Mouse (Mus musculus) limb, embryonic 10.5 days (tissue): ENCODE results near the gene Nkx6-1. TPM values are rescaled to one million over a fixed set of nuclear protein-coding genes. Genes with fewer than 3 reads are reported as not detected.

Experiments
- DNase-seq: peaks from one replicate; pipeline ENCODE4 v3.0.0-alpha.2; 2017; ENCODE audit warnings: low spot score
- H3K27ac ChIP-seq: fragments of 300-500 bp; sonication (generic); 2 replicates; pipeline ENCODE4 v1.5.1; 2016; ENCODE audit warnings: mild to moderate bottlenecking
- H3K27me3 ChIP-seq: fragments of 300-500 bp; sonication (generic); 2 replicates; pipeline ENCODE4 v1.6.1; 2016; ENCODE audit warnings: low read depth, mild to moderate bottlenecking; ENCODE audit not compliant: poor library complexity, severe bottlenecking
- H3K36me3 ChIP-seq: fragments of 300-500 bp; sonication (generic); 2 replicates; pipeline ENCODE4 v1.6.1; 2016; ENCODE audit warnings: mild to moderate bottlenecking, moderate library complexity
- H3K4me1 ChIP-seq: fragments of 300-500 bp; sonication (generic); 2 replicates; pipeline ENCODE4 v1.6.1; 2016
- H3K4me3 ChIP-seq: fragments of 300-500 bp; sonication (generic); 2 replicates; pipeline ENCODE4 v1.5.1; 2016; ENCODE audit warnings: mild to moderate bottlenecking, moderate library complexity
- H3K9me3 ChIP-seq: fragments of 300-500 bp; sonication (generic); replicated peaks from 2 replicates; pipeline ENCODE4 v1.6.1; 2016; ENCODE audit warnings: mild to moderate bottlenecking
- WGBS: fragments of 180-500 bp; shearing (Covaris S2); methylation state at CpG from one replicate; pipeline ENCODE4 v1.1.7; 2016; 5-methylcytosine and 5-hydroxymethylcytosine counted together
- polyA plus RNA-seq: library from polyadenylated mRNA; unstranded; fragments of >200 nt; fragmentation: Nextera tagmentation; extraction: Ambion mirVana; gene quantifications from 2 replicates; pipeline ENCODE4 v1.2.1, GENCODE M21; 2016

The Nkx6-1 gene
- polyA plus RNA-seq, result 0.05 and 0.06 TPM in 2 replicates

DNA sequence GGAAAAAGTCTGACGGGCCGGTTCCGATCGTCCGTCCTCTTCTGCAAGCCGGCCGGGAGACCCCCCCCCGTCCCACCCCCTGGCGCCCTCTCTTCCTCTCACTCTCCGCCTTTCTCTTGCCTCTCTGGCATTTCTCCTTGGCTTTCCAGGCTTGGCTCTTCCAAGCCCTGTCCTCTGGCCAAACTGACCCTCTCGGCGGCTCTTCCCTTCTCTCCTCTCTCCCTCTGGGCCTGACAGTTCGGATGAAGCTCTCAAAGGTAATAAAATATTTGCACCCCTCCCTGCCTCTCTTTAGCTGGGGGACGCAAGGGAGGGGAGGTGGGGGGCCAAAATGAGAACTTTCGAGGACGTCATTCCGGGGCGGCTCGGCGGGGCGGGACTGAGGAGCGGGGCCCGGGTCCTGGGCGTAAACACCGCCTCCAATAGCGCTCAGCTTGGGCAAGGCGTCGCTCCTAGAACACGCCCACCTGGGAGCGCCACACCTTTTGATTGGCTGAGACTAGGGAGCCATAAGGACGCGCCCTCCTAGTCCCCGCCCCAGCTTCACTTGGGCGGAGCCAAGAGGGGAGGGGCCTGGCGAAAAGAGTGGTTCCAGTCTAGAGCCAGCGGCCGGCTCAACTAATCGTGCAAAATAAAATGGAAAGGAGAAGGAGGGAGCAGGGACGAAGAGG is at the start of gene Nkx6-1:
Gene Nkx6-1 (minus strand): TSS at position 52 of the 671 bp plus-strand sequence.
- DNase-seq, result peak; percentile 92
- Histone ChIP-seq H3K27me3 (peaks cover 99% of the 10 kb centered on the region), H3K9me3 (no peaks in the 10 kb centered on the region), H3K4me1 (peaks cover 29% of the 10 kb centered on the region), H3K27ac (peak within 1 kb of the TSS; percentile 72), H3K36me3 (no peaks in the 10 kb centered on the region), H3K4me3 (peak within 1 kb of the TSS; percentile 54)
- under 1% methylated on average over 39 of the region's 39 CpGs for WGBS

DNA sequence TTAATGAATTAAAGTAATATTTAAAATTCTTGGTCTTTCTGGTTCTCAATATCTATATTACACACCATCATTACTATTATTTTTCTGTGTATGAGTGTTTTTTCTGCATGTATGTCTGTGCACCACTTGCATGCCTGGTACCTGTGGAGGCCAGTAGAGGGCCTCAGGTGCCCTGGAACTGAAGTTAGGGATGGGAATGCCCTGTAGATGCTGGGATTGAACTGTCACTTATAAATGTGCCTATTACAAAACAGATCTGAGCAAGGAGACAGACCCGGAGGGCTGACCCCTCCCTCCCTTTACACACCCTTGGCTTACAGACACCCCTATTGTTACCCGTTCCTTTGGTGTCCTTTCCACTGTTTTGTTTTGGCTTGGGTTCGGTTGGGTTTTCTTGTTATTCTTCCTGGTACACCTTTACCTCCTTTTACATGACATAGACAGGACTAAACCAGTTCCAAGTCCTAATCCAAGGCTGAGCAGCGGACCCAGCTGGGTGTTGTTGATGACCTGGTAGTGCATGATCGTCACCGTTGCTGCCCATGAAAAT is 48.3 kb upstream of the Nkx6-1 start:
- H3K4me3 ChIP-seq, result no peak overlapping the region
- WGBS, result 88% methylated on average over 6 of the region's 6 CpGs

DNA sequence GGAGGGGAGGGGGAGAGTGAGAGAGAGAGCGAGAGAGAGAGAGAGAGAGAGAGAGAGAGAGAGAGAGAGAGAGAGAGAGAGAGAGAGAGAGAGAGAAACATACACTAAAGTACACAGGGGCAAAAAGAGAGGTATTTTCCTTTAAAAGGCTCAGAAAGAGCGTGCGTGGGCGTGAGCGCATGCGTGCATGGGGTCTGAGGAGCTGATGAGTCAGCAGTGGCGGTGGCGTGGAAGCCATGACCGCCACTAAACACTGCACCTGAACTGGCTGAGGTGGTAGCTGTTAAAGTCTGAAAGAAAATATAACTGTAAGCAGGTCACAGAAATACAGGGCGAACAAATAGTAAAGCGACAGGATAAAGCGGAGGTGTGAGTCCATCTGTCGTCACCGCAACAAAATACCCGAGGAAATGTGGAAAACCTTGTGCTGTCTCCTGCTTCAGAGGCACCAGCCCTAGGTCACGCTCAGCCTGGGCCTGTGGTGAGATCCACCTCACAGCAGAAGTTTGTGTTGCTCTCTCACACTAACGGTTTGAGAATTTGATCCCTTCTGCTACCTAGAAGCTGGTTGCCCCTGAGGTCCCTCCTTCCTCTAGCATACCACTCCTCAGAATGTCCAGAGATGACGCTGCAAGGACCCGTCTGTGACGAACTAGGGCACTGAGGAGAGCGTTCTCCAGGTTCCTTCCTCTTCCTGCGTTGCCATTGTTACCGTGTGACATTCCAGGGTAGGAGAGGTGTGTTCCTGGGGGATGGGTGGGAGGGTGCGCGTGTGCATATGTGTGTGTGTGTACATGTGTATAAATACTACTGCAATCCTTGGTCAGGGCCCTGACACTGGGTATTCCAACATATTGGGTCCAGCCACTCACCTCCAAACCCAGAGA is 38.8 kb upstream of the Nkx6-1 start:
- H3K4me3 ChIP-seq, result no peak overlapping the region
- no peaks in the 10 kb centered on the region for H3K36me3 ChIP-seq
- H3K4me1 ChIP-seq, result no peaks in the 10 kb centered on the region
- no peak for DNase-seq
- H3K9me3 ChIP-seq, result no peaks in the 10 kb centered on the region
- WGBS, result 71% methylated on average over 24 of the region's 25 CpGs
- no peaks in the 10 kb centered on the region for H3K27me3 ChIP-seq
- no peak overlapping the region for H3K27ac ChIP-seq

More for the DNA sequence above, 48.3 kb upstream of the Nkx6-1 start:
- Histone ChIP-seq H3K4me1 (no peaks in the 10 kb centered on the region), H3K27me3 (no peaks in the 10 kb centered on the region), H3K27ac (no peak overlapping the region), H3K9me3 (no peaks in the 10 kb centered on the region), H3K36me3 (no peaks in the 10 kb centered on the region)
- DNase-seq, result no peak

DNA sequence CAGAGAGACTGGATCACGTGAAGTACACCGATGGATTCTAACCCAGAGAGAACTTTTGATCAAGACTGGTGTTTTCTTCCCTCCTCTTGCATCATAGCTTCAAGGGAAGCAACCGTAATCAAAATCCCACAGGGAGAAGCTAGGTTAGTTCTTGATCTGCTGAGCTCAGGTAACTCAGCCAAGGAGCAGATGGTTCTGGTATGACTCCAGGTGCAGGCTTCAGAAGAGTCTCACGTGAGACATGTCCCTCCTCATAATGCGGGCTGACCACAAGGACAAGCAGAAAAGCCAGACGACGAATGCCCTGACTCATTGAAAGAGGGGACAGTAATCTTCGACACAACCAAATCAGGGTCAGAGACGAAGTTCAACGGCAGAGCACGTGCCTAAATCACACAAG is 37.8 kb upstream of the Nkx6-1 start:
- H3K27me3 ChIP-seq, result no peaks in the 10 kb centered on the region
- no peak overlapping the region for H3K27ac ChIP-seq
- WGBS, result 88% methylated on average over 11 of the region's 11 CpGs
- no peaks in the 10 kb centered on the region for H3K9me3 ChIP-seq
- H3K36me3 ChIP-seq, result no peaks in the 10 kb centered on the region
- no peak overlapping the region for H3K4me3 ChIP-seq
- H3K4me1 ChIP-seq, result no peaks in the 10 kb centered on the region
- no peak for DNase-seq

DNA sequence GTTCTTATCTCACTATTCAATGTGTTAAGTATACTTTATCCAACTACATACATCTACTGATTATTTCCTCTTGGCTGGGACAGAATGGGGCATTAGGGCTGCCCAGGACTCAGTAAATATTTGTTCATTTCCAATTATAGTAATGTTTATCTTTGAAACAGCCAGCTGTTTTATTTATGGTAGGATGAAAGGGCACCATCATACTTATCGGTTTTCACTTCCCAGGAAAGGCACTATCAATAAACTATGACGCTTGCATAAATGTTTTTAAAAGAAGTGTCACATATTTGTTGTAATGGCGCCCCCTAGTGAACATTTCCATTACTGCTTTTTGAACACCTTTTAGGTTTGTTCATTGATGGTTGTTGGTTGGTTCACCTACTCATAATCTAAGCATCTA is 35.8 kb upstream of the Nkx6-1 start:
- no peak overlapping the region for H3K4me3 ChIP-seq
- DNase-seq, result no peak

DNA sequence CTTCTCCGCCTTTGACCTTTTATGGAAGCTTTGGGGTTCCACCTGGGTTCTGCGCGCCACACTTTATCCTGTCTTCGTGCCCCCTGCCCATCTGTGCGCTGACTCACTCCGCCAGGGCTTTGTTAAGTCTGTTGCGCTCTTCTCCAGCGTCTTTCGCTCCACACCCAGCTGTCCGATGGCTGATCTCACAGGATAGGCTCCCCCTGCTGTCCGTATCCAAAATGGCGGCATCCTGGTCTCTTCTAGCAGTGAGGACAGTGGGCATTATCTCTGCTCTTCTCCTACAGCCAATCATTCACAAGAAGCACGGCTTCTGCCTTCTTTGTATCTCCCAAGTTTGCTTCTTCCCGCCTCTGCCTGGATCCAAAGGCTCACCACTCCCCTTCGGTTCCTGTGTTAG is 23.8 kb upstream of the Nkx6-1 start:
- WGBS, result 26% methylated on average over 15 of the region's 15 CpGs
- Histone ChIP-seq H3K4me3 (no peak overlapping the region), H3K36me3 (no peaks in the 10 kb centered on the region), H3K4me1 (peaks cover 6% of the 10 kb centered on the region; the same call in 1 of the 2 replicates), H3K9me3 (no peaks in the 10 kb centered on the region), H3K27ac (peak overlapping the region; percentile 42; the same call in 1 of the 2 replicates), H3K27me3 (peaks cover 19% of the 10 kb centered on the region)
- DNase-seq, result peak; percentile 65

More for the DNA sequence above, 35.8 kb upstream of the Nkx6-1 start:
- Histone ChIP-seq H3K9me3 (no peaks in the 10 kb centered on the region), H3K27ac (no peak overlapping the region), H3K27me3 (no peaks in the 10 kb centered on the region), H3K4me1 (no peaks in the 10 kb centered on the region), H3K36me3 (no peaks in the 10 kb centered on the region)
- 12% methylated on average over 3 of the region's 3 CpGs for WGBS

DNA sequence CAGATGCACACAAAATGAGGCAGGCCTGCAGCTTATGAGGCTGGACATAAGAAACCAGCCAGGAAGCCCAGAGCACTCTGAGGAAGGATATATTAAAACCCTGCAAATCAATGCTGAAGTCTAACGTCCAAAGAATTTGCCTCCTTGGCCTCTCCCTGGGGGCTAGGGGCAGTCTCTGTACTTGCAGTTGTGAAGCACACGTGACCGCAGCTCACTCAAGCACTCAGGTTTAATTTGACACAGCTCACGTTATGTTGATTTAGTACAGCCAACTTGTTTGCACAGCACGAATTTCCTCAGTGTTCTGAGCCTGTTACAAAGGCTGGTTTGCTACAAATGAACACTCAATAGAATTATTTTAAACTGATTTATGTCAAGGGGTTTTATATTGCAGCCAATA is 18.5 kb upstream of the Nkx6-1 start:
- 40% methylated on average over 5 of the region's 5 CpGs for WGBS

DNA sequence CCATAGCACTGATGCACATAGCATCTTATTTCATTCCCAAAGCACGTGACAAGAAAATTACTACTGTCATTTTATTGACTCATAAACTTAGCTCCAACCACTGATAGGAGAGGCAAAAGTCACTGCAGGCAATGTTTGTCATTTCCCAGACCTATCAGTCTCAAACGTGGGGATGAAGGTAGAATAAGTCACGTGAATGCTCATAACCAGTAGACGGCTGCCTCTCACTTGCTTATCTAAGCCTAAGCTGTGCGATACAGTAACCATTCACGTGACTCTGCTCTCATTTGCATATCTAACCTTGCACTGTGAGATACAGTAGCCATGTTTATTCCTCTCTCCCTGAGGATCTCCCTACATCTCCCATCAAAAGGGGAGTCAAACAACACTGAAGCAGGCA is 15.5 kb upstream of the Nkx6-1 start:
- no peak overlapping the region for H3K27ac ChIP-seq
- H3K36me3 ChIP-seq, result no peaks in the 10 kb centered on the region
- no peaks in the 10 kb centered on the region for H3K27me3 ChIP-seq
- no peak for DNase-seq
- peaks cover 9% of the 10 kb centered on the region for H3K4me1 ChIP-seq
- WGBS, result 83% methylated on average over 6 of the region's 6 CpGs
- H3K4me3 ChIP-seq, result no peak overlapping the region
- H3K9me3 ChIP-seq, result no peaks in the 10 kb centered on the region

More for the DNA sequence above, 18.5 kb upstream of the Nkx6-1 start:
- H3K27ac ChIP-seq, result no peak overlapping the region
- H3K4me3 ChIP-seq, result no peak overlapping the region
- no peaks in the 10 kb centered on the region for H3K36me3 ChIP-seq
- no peaks in the 10 kb centered on the region for H3K9me3 ChIP-seq
- peaks cover 15% of the 10 kb centered on the region for H3K27me3 ChIP-seq
- peak; percentile 38 for DNase-seq
- peaks cover 9% of the 10 kb centered on the region for H3K4me1 ChIP-seq

DNA sequence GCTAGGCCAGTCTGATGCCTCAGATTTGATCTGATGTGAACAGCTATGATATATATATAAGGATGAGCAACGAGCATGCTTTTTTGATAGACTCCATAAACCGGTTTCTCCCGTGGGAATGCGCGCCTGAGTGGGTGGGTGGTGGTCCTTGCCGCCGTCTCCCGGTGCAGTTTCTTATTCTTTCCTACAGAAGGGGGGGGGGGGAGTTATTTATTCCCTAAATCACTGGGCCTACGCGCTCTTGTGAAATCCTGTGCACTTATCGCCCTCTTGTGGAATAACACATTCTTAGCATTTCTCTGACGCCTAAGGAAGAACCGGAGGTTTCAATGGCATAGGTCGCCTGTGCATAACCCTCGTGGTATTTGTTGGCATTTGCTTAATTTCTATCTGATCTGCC is 4.6 kb upstream of the Nkx6-1 start:
- Histone ChIP-seq H3K27me3 (peaks cover 64% of the 10 kb centered on the region), H3K36me3 (no peaks in the 10 kb centered on the region), H3K9me3 (no peaks in the 10 kb centered on the region), H3K4me1 (peaks cover 15% of the 10 kb centered on the region), H3K4me3 (no peak overlapping the region), H3K27ac (no peak overlapping the region)
- peak; percentile 41 for DNase-seq
- WGBS, result 4% methylated on average over 15 of the region's 15 CpGs

DNA sequence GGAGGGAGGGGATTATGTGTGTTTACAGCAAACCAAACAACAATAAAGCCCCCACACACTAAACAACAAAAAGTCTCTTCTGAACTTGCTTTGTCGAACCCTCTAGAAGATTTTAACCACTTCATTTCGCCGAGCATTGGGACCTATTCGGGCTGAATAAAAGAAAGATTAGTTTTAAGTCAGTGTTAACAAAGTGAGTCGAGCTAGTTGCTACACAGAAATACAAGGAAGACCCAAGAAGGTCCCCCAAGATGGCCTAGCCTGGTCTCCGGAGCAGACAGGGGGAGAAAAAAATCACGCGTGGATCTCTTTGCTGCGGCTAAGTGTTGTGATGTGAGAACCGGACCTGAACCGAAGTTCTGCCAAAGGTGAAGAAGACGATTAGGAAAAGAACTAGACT is 3.7 kb upstream of the Nkx6-1 start:
- DNase-seq, result no peak
- Histone ChIP-seq H3K4me1 (peaks cover 24% of the 10 kb centered on the region), H3K27ac (no peak overlapping the region), H3K36me3 (no peaks in the 10 kb centered on the region), H3K4me3 (no peak overlapping the region), H3K9me3 (no peaks in the 10 kb centered on the region), H3K27me3 (peaks cover 73% of the 10 kb centered on the region)
- 6% methylated on average over 12 of the region's 12 CpGs for WGBS

DNA sequence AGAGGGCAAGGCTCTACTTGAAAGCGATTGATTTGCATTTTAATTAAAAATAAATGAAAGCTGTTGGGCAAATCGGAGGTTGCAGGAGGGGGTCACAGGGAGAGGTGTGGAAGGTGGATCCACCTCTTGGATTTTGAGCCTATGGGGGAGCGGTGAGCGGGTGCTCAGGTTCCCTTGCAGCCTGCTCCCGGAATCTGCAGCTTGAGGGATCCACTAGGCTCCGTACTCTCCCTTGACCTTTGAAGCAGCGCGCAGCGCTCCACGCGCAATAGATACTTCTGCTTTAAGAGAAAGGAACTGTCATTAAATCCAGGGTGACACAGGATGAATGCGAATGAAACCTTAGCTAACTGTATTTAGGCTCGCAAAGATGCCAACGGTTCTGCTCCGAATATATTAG is 3.2 kb upstream of the Nkx6-1 start:
- H3K36me3 ChIP-seq, result no peaks in the 10 kb centered on the region
- no peak overlapping the region for H3K4me3 ChIP-seq
- no peak overlapping the region for H3K27ac ChIP-seq
- H3K4me1 ChIP-seq, result peaks cover 28% of the 10 kb centered on the region
- no peaks in the 10 kb centered on the region for H3K9me3 ChIP-seq
- peaks cover 78% of the 10 kb centered on the region for H3K27me3 ChIP-seq
- DNase-seq, result peak; percentile 51
- under 1% methylated on average over 15 of the region's 15 CpGs for WGBS

DNA sequence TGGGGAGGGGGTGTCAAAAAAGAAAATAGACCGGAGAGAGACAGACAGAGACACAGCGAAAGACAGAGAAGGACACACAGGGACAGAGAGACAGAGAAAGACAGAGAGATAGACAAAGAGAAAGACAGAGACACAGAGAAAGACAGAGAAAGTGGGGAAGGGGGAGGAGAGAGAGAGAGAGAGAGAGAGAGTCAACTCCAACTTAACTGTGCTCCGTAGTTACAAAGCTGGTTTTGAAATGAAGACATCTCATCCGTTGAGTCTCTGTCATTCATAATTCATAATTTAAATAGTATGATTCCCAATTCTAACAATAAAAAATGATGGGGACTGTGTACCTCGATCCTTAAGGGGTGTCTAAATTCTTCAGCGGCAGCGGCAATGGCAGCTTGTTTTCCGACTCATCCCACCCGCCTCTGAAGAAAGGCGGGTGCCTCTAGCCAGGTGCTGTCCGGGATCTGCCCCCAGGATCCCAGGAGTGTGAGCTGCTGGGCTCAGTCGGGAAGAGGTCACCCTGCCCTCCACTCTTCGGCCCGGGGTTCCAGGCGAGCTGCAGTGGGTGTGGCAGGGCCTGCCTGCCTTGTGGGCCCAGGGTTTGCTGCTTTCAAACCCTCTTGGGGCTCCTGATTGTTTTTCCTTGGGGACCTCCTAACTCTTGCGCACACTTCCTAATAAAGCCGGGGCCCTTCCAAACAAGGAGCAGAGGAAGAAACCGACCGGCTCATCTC is 2.6 kb upstream of the Nkx6-1 start:
- H3K4me1 ChIP-seq, result peaks cover 29% of the 10 kb centered on the region
- no peak overlapping the region for H3K27ac ChIP-seq
- WGBS, result under 1% methylated on average over 19 of the region's 19 CpGs
- no peaks in the 10 kb centered on the region for H3K9me3 ChIP-seq
- no peak overlapping the region for H3K4me3 ChIP-seq
- no peaks in the 10 kb centered on the region for H3K36me3 ChIP-seq
- DNase-seq, result peak; percentile 45
- peaks cover 84% of the 10 kb centered on the region for H3K27me3 ChIP-seq
